Mouse (Mus musculus) midbrain, embryonic 15.5 days (tissue): ENCODE data around the gene Atp8a1. TPM values are rescaled to one million over a fixed set of nuclear protein-coding genes. Genes with fewer than 3 reads are reported as not detected.
A peak's percentile ranks its signal among the peaks of the same experiment; 100 is the strongest.

Experiments
- ATAC-seq: fragments of 200-750 bp; cut with Nextera tagmentation; replicated peaks from 2 replicates; pipeline ENCODE4 v1.8.0; 2017; ENCODE audit warnings: moderate TSS enrichment
- H3K27ac ChIP-seq: fragments of 300-500 bp; sonication (generic); 2 replicates; pipeline ENCODE4 v1.5.1; 2015; ENCODE audit warnings: mild to moderate bottlenecking, inconsistent platforms
- H3K27me3 ChIP-seq: fragments of 300-500 bp; sonication (generic); replicated peaks from 2 replicates; pipeline ENCODE4 v1.6.1; 2015; ENCODE audit warnings: inconsistent platforms
- H3K36me3 ChIP-seq: fragments of 300-500 bp; sonication (generic); replicated peaks from 2 replicates; pipeline ENCODE4 v1.6.1; 2015; ENCODE audit warnings: inconsistent platforms
- H3K4me1 ChIP-seq: fragments of 300-500 bp; sonication (generic); 2 replicates; pipeline ENCODE4 v1.6.1; 2015; ENCODE audit warnings: inconsistent platforms
- H3K4me2 ChIP-seq: fragments of 300-500 bp; sonication (generic); 2 replicates; pipeline ENCODE4 v1.6.1; 2015; ENCODE audit warnings: inconsistent platforms, mild to moderate bottlenecking, moderate library complexity
- H3K4me3 ChIP-seq: fragments of 300-500 bp; sonication (generic); 2 replicates; pipeline ENCODE4 v1.5.1; 2015; ENCODE audit warnings: mild to moderate bottlenecking, inconsistent platforms
- H3K9ac ChIP-seq: fragments of 300-500 bp; sonication (generic); 2 replicates; pipeline ENCODE4 v1.6.1; 2015; ENCODE audit warnings: mild to moderate bottlenecking, inconsistent platforms
- H3K9me3 ChIP-seq: fragments of 300-500 bp; sonication (generic); 2 replicates; pipeline ENCODE4 v1.6.1; 2016; ENCODE audit warnings: inconsistent platforms
- WGBS: fragments of 180-500 bp; shearing (Covaris S2); methylation state at CpG from one replicate; pipeline ENCODE4 v1.1.7; 2015; ENCODE audit warnings: mixed read lengths; 5-methylcytosine and 5-hydroxymethylcytosine counted together
- polyA plus RNA-seq: library from polyadenylated mRNA; unstranded; fragments of >200 nt; fragmentation: Nextera tagmentation; extraction: Ambion mirVana; gene quantifications from 2 replicates; pipeline ENCODE4 v1.2.1, GENCODE M21; 2015

Gene Atp8a1
- polyA plus RNA-seq, 1 experiment from 2014 or later = 53.6 TPM

GRCm38 (mm10) chr5:67797006-67797958, 50.0 kb downstream of the Atp8a1 start:
- no peaks in the 10 kb centered on the region for H3K4me1 ChIP-seq
- H3K27ac ChIP-seq = no peak overlapping the region
- H3K9ac ChIP-seq = no peak overlapping the region
- H3K27me3 ChIP-seq = no peaks in the 10 kb centered on the region
- H3K9me3 ChIP-seq = no peaks in the 10 kb centered on the region
- no peak for ATAC-seq
- 66% methylated on average over 14 of the region's 14 CpGs for WGBS
- no peaks in the 10 kb centered on the region for H3K36me3 ChIP-seq
- H3K4me3 ChIP-seq = no peak overlapping the region
- H3K4me2 ChIP-seq = no peak overlapping the region

GRCm38 (mm10) chr5:67794129-67794800, 53.0 kb downstream of the Atp8a1 start:
- no peak overlapping the region for H3K4me3 ChIP-seq
- H3K4me1 ChIP-seq = no peaks in the 10 kb centered on the region
- H3K9ac ChIP-seq = no peak overlapping the region
- H3K36me3 ChIP-seq = no peaks in the 10 kb centered on the region
- WGBS = 84% methylated on average over 10 of the region's 10 CpGs
- no peak for ATAC-seq
- H3K4me2 ChIP-seq = no peak overlapping the region
- H3K9me3 ChIP-seq = no peaks in the 10 kb centered on the region
- no peaks in the 10 kb centered on the region for H3K27me3 ChIP-seq
- no peak overlapping the region for H3K27ac ChIP-seq

- 87% methylated on average over 7 of the region's 7 CpGs for WGBS
- Histone ChIP-seq H3K9me3 (no peaks in the 10 kb centered on the region), H3K4me1 (0 out of 2 replicates have a peak, but pooled peaks cover 3% of the 10 kb centered on the region), H3K27me3 (no peaks in the 10 kb centered on the region), H3K27ac (no peak overlapping the region), H3K4me3 (no peak overlapping the region), H3K36me3 (0 out of 2 replicates have a peak, but pooled peaks cover 4% of the 10 kb centered on the region), H3K4me2 (no peak overlapping the region), H3K9ac (no peak overlapping the region)
- no peak for ATAC-seq
These were observed 64.5 kb downstream of the Atp8a1 start for GRCm38 (mm10) chr5:67782775-67783174.

GRCm38 (mm10) chr5:67778026-67778425, 69.2 kb downstream of the Atp8a1 start:
- H3K9ac ChIP-seq = no peak overlapping the region
- H3K27me3 ChIP-seq = no peaks in the 10 kb centered on the region
- no peak overlapping the region for H3K4me3 ChIP-seq
- H3K9me3 ChIP-seq = no peaks in the 10 kb centered on the region
- no peak overlapping the region for H3K27ac ChIP-seq
- 0 out of 2 replicates have a peak, but pooled peaks cover 3% of the 10 kb centered on the region for H3K4me1 ChIP-seq
- 0 out of 2 replicates have a peak, but pooled peaks cover 3% of the 10 kb centered on the region for H3K36me3 ChIP-seq
- 57% methylated on average over 8 of the region's 8 CpGs for WGBS
- H3K4me2 ChIP-seq = peak overlapping the region; percentile 10; the same call in 1 of the 2 replicates
- peak; percentile 92 for ATAC-seq

- ATAC-seq = no peak
- Histone ChIP-seq H3K9ac (no peak overlapping the region), H3K27ac (no peak overlapping the region), H3K36me3 (0 out of 2 replicates have a peak, but pooled peaks cover 3% of the 10 kb centered on the region), H3K9me3 (no peaks in the 10 kb centered on the region), H3K4me2 (no peak overlapping the region), H3K27me3 (no peaks in the 10 kb centered on the region), H3K4me3 (no peak overlapping the region), H3K4me1 (0 out of 2 replicates have a peak, but pooled peaks cover 3% of the 10 kb centered on the region)
- WGBS = 82% methylated on average over 2 of the region's 2 CpGs
These were observed 73.0 kb downstream of the Atp8a1 start for GRCm38 (mm10) chr5:67774186-67774585.

- Histone ChIP-seq H3K27me3 (no peaks in the 10 kb centered on the region), H3K4me3 (no peak overlapping the region), H3K4me2 (no peak overlapping the region), H3K27ac (no peak overlapping the region), H3K36me3 (no peaks in the 10 kb centered on the region), H3K9ac (no peak overlapping the region), H3K4me1 (no peaks in the 10 kb centered on the region), H3K9me3 (no peaks in the 10 kb centered on the region)
- ATAC-seq = no peak
- 92% methylated on average over 8 of the region's 8 CpGs for WGBS
These were observed 78.5 kb downstream of the Atp8a1 start for GRCm38 (mm10) chr5:67768708-67769107.

GRCm38 (mm10) chr5:67764798-67765197, 82.4 kb downstream of the Atp8a1 start:
- no peak overlapping the region for H3K9ac ChIP-seq
- no peak for ATAC-seq
- no peaks in the 10 kb centered on the region for H3K9me3 ChIP-seq
- H3K4me3 ChIP-seq = no peak overlapping the region
- H3K27me3 ChIP-seq = no peaks in the 10 kb centered on the region
- H3K4me1 ChIP-seq = no peaks in the 10 kb centered on the region
- H3K36me3 ChIP-seq = no peaks in the 10 kb centered on the region; the same call in 1 of the 2 replicates
- H3K4me2 ChIP-seq = no peak overlapping the region
- no peak overlapping the region for H3K27ac ChIP-seq
- 94% methylated on average over 3 of the region's 3 CpGs for WGBS

- no peak overlapping the region for H3K4me3 ChIP-seq
- H3K27me3 ChIP-seq = no peaks in the 10 kb centered on the region
- ATAC-seq = no peak
- no peak overlapping the region for H3K9ac ChIP-seq
- no peaks in the 10 kb centered on the region; the same call in 1 of the 2 replicates for H3K36me3 ChIP-seq
- H3K9me3 ChIP-seq = no peaks in the 10 kb centered on the region
- H3K27ac ChIP-seq = no peak overlapping the region
- H3K4me2 ChIP-seq = no peak overlapping the region
- H3K4me1 ChIP-seq = peaks cover 4% of the 10 kb centered on the region; the same call in 1 of the 2 replicates
- 91% methylated on average over 6 of the region's 6 CpGs for WGBS
These were observed 89.1 kb downstream of the Atp8a1 start for GRCm38 (mm10) chr5:67758126-67758525.

- peaks cover 15% of the 10 kb centered on the region for H3K4me1 ChIP-seq
- no peak overlapping the region for H3K4me2 ChIP-seq
- H3K9me3 ChIP-seq = no peaks in the 10 kb centered on the region
- no peak overlapping the region for H3K27ac ChIP-seq
- 19% methylated on average over 6 of the region's 6 CpGs for WGBS
- no peaks in the 10 kb centered on the region for H3K27me3 ChIP-seq
- ATAC-seq = no peak
- H3K36me3 ChIP-seq = no peaks in the 10 kb centered on the region; the same call in 1 of the 2 replicates
- H3K9ac ChIP-seq = no peak overlapping the region
- H3K4me3 ChIP-seq = no peak overlapping the region
These were observed 91.1 kb downstream of the Atp8a1 start for GRCm38 (mm10) chr5:67756138-67756537.

- Histone ChIP-seq H3K27ac (peak overlapping the region; percentile 49; the same call in 1 of the 2 replicates), H3K36me3 (peaks cover 9% of the 10 kb centered on the region; the same call in 1 of the 2 replicates), H3K4me1 (peaks cover 15% of the 10 kb centered on the region), H3K27me3 (no peaks in the 10 kb centered on the region), H3K4me3 (no peak overlapping the region), H3K4me2 (no peak overlapping the region), H3K9ac (no peak overlapping the region), H3K9me3 (no peaks in the 10 kb centered on the region)
- 10% methylated on average over 2 of the region's 2 CpGs for WGBS
- ATAC-seq = peak; percentile 76
These were observed 94.2 kb downstream of the Atp8a1 start for GRCm38 (mm10) chr5:67753057-67753456.

- Histone ChIP-seq H3K36me3 (peaks cover 9% of the 10 kb centered on the region; the same call in 1 of the 2 replicates), H3K4me1 (peaks cover 15% of the 10 kb centered on the region), H3K27me3 (no peaks in the 10 kb centered on the region), H3K27ac (peak overlapping the region; percentile 49), H3K4me3 (no peak overlapping the region), H3K4me2 (no peak overlapping the region), H3K9ac (no peak overlapping the region), H3K9me3 (no peaks in the 10 kb centered on the region)
- peak; percentile 83 for ATAC-seq
- WGBS = 8% methylated on average over 10 of the region's 10 CpGs
These were observed 94.6 kb downstream of the Atp8a1 start for GRCm38 (mm10) chr5:67752629-67753028.

- Histone ChIP-seq H3K4me2 (no peak overlapping the region), H3K9me3 (no peaks in the 10 kb centered on the region), H3K36me3 (peaks cover 9% of the 10 kb centered on the region; the same call in 1 of the 2 replicates), H3K27ac (peak overlapping the region; percentile 49), H3K4me3 (no peak overlapping the region), H3K4me1 (peaks cover 15% of the 10 kb centered on the region), H3K27me3 (no peaks in the 10 kb centered on the region), H3K9ac (no peak overlapping the region)
- peak; percentile 66 for ATAC-seq
- 15% methylated on average over 3 of the region's 3 CpGs for WGBS
These were observed 95.2 kb downstream of the Atp8a1 start for GRCm38 (mm10) chr5:67752007-67752406.
